Mouse (Mus musculus): ENCODE measurements at regions not wholly inside any gene's neighbourhood (a gene's known extent, or its start where the extent isn't known, plus 50 kb on each side); places are given as distances from the start of the nearest gene placed in this dataset.

DNA sequence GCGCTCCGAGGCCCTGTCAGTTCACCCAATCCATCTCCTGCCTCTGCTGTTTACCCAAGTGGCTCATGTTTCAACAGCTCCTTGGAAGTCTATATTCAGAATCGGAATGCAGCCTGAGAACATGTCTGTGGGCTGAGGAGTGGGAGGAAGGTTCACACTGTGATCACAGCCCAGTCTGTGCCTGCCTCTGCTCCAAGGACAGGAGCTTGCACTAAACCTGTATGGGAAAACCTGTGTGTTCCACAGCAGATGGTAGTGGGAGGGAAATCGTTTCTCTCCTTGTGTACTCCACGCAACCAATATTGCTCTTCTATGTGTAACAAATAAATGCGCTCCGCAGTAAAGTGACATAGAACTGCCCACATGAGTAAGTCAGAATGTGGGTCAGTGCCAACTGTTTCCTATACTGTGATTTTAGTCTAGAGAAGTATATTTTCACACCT is 514.0 kb upstream of the Epha7 start:
- DNase-seq: peak; percentile 4 to 13

DNA sequence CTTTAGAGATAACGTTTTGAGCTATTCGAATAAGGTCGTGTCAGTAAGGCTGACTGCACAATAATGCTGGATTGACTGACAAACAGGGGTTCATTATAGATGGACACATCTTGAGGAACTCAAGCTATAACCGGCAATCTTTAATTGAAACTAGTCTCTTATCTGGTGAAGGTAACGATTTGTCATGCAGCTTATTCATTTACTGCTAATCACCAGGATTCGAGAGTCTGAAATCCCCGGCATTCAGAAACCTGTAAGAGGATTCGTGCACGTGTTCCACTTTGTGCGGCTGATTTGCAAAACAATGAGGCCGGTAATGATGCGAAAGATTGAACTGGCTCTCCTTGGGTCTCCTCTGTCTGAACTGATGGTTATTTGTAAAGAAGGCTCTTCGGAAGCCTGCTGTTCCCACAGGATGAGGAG is 512.9 kb upstream of the Epha7 start:
- peak; percentile 11 to 16 for DNase-seq

DNA sequence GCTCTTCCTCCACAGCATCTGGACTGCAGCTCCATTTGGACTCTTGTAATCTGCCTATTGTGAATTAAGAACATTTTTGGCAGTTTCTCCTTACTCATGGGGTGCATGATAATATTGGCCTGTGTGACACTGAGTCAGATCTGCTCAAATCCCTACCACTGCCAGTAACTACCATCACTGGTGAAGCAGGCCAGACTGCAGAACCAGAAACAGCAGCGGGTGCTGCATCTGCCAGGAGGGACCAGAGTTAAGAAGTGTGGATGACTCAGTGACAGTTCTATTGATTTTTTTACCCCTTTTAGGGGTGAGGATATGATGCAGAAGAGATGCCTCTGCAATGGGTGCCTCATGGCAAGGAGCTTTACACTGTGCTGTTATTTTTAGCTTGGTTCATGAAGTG is 511.2 kb upstream of the Epha7 start:
- DNase-seq: peak; percentile 35 to 52

DNA sequence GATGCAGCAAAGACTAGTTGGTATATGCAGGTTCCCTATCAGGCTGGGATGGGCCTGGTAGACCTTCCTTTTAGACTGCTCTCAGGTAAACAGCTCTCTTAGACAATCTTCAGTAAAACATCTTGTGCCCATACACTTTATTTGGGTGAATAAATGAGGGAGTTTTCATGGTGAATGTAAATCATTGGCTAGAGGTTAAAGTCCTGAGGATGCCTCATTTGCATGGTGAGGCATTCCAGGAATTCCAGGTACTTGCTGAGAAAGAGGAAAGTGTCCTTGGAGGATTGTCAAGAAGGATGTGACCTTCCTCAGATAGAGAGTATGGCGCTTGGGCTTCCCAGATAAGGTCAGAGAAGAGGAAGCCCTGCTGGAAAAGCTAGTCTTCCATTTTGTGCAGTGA is 481.9 kb upstream of the Epha7 start:
- no peak for DNase-seq

DNA sequence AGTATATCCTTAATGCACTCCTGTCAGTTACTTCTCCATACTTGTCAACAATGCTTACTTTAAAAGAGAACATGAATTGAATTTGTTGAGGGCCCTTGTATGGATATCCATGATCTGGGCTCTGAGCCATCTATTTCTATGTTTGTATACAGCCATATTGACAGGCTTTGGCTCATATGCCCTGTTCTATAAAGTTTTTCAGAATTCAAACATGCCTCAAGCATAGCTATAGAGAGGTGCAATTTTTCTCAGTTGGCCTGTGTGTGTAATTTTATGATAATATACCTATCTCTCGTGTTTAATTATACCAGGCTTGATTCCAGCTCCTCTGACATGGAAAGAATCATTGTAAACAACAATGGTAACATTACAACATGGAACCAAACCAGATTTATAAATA is 448.4 kb upstream of the Epha7 start:
- DNase-seq: no peak

DNA sequence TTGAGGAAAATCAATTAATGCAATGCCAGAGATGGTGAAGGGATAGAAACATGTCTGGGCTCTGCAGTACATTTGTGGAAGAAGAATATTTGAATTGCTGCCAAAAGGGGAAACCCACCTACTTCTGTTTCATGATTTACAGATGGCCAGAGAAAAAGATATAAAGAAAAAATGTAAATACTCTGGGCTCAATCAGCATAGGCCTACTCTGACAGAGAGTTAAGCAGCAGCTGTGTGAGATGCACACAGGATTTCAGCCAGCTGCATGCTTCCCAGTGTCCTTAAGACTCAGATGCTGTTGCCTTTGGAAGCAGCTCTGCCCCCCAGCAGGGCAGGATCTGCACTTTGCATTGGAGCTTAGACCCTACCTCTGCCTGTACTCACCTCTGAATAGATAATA is 435.8 kb upstream of the Epha7 start:
- no peak for DNase-seq

DNA sequence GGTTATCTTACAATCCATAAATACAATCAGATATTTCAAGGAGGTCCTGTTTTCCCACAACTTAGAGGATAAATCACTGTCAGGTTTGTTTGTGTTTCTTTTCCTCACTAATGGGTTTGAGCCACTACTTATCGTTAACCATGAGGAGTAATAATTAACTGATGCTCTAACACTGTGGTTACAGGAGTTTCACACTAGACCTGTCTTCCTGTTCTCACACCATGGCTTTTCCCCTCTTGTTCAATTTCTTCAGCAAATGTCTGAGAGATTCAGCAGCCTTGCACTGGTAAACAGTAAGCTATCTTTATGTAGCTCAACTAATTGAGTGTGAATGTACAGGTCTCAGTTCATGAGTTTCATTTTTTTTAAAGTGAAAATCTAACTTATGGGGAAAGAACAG is 434.3 kb upstream of the Epha7 start:
- no peak for DNase-seq

DNA sequence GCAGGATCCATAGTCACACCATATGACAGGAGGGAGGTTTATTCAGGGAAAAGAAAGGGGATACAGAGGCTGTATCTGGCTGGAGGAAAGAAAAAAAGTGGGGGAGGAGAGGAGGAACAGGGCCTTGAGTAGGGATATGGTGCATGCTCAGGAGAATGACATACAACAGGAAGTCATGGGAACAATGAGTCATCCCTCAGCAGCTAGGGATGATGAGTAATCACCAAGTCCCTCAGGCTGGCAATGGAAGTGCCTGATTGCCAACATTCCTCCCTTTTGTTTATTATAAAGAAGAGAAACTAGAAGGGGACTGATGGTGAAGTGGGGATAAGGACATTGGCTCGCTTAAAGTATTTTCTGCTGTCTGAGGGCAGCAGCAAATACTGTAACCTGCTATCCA is 388.6 kb upstream of the Epha7 start:
- no peak for DNase-seq

DNA sequence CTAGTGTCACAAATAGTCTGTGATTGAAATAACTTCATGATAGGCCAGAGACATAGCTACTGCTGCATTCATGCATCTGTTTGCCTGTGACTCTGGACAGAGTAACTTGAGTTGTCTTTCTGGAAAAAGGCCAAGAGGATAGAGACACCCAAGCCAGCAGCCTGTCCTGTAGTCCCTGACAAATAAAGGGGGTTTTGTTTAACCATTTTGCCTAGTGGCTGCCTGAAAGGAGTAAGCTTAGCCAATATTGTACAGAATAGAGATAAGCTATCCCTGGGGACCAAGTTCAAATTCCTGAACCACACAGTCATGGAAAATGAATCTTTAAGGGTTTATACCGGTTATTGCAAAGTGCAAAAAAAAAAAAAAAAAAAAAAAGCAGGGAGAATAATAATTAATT is 372.8 kb upstream of the Epha7 start:
- DNase-seq: no peak

DNA sequence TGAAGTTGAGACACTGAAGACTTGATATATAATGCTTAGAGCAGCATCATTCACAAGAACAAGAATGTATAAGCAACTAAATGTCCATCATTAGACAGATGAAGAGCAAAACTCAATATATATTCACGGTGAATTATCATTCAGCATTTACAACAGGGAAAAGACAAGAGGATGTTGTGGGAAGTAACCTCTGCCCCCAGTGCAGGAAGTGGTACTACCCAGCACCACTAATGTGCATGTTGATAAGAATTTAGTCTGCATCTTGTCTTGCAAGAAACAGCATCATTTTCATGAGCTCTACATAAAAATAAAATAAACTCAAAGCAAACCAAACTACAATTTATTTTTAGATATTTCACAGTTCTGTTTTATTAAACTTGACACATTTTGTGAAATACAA is 359.8 kb upstream of the Epha7 start:
- DNase-seq: no peak

DNA sequence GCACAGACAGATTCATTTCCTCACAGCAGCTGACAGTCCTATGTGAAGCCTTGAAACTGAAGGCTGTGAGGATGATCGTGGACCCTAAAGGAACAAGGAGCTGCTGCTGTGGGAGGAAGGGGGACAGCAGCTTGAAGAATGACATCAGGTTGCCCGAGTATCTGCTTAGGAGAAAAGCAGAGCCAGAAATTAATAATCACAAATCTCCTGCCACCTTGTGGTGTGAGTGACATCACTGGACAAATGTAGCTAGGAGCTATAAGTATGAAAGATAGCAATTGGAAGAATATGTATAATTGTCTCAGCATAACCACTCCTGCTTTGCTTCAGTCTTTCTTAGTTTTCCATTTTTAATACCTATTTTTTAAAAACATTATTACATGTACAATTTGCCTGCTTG is 356.6 kb upstream of the Epha7 start:
- DNase-seq: peak; percentile 52 to 61
